Mouse (Mus musculus) heart, adult 18-20 months (tissue): ENCODE data around the gene Cphx3. TPM values are rescaled to one million over a fixed set of nuclear protein-coding genes. Genes with fewer than 3 reads are reported as not detected.
"Not testable (repeated sequence)": the region's sequence is repeated elsewhere in the genome, so short reads cannot be mapped to it uniquely, and the experiment has no call there.

Experiments
- DNase-seq, 2 experiments: peaks; one replicate each; pipeline ENCODE4 v3.0.0; 2021 to 2022; ENCODE audit warnings: mixed read lengths in 1 of 2
- long read RNA-seq, 2 experiments: library from polyadenylated mRNA; stranded (forward); transcript quantifications; one replicate each; pipeline ENCODE4 v2.0.0; 2021
- total RNA-seq, 2 experiments: library from RNA; stranded (reverse); gene quantifications; 2 replicates each; pipeline ENCODE4 v1.2.3; 2021

Gene Cphx3
- not detected for total RNA-seq
- long read RNA-seq, experiment 1, partial matches to known transcripts = 0 of 2 reads
- long read RNA-seq, experiment 1, other reads (novel, unspliced or antisense) = 2 of 2 reads
- long read RNA-seq, experiment 2, partial matches to known transcripts = 0 of 2 reads
- long read RNA-seq, experiment 2, other reads (novel, unspliced or antisense) = 2 of 2 reads

- not testable (repeated sequence) for DNase-seq
Measured at GRCm38 (mm10) chr14:26081997-26082396, at the start of gene Cphx3. Gene Cphx3 (plus strand): TSS chr14:26082297.

GRCm38 (mm10) chr14:26034364-26034763 is 47.7 kb upstream of the Cphx3 start:
- not testable (repeated sequence) for DNase-seq

- DNase-seq = not testable (repeated sequence)
Measured at GRCm38 (mm10) chr14:26035439-26035838, 46.7 kb upstream of the Cphx3 start.

GRCm38 (mm10) chr14:26042611-26043010 is 39.5 kb upstream of the Cphx3 start, which contains the start of gene Gm9780:
Gene Gm9780 (minus strand): TSS chr14:26042711.
- DNase-seq = not testable (repeated sequence)

GRCm38 (mm10) chr14:26045007-26045406 is 37.1 kb upstream of the Cphx3 start:
- not testable (repeated sequence) for DNase-seq

- not testable (repeated sequence) for DNase-seq
Measured at GRCm38 (mm10) chr14:26047026-26047425, 35.1 kb upstream of the Cphx3 start.

- not testable (repeated sequence) for DNase-seq
Measured at GRCm38 (mm10) chr14:26048767-26049166, 33.3 kb upstream of the Cphx3 start.

GRCm38 (mm10) chr14:26058184-26058583 is 23.9 kb upstream of the Cphx3 start:
- not testable (repeated sequence) for DNase-seq

GRCm38 (mm10) chr14:26059362-26059761 is 22.7 kb upstream of the Cphx3 start:
- not testable (repeated sequence) for DNase-seq

GRCm38 (mm10) chr14:26066574-26067324 is 15.3 kb upstream of the Cphx3 start:
- DNase-seq = not testable (repeated sequence)

- not testable (repeated sequence) for DNase-seq
Measured at GRCm38 (mm10) chr14:26067325-26067633, 14.8 kb upstream of the Cphx3 start, which contains the start of gene Tmem254c. Gene Tmem254c (minus strand): TSS chr14:26067355.

GRCm38 (mm10) chr14:26076620-26077390 is 5.3 kb upstream of the Cphx3 start:
- not testable (repeated sequence) for DNase-seq

- not testable (repeated sequence) for DNase-seq
Measured at GRCm38 (mm10) chr14:26081216-26081615, 881 bp upstream of the Cphx3 start, which contains the start of gene Cphx2. Gene Cphx2 (plus strand): TSS chr14:26081516.

- DNase-seq = not testable (repeated sequence)
Measured at GRCm38 (mm10) chr14:26097622-26098021, 15.5 kb downstream of the Cphx3 start.

- DNase-seq = not testable (repeated sequence)
Measured at GRCm38 (mm10) chr14:26118150-26118549, 36.1 kb downstream of the Cphx3 start, which contains the start of gene Duxbl2. Gene Duxbl2 (plus strand): TSS chr14:26118349.

- DNase-seq = not testable (repeated sequence)
Measured at GRCm38 (mm10) chr14:26118550-26119000, 36.5 kb downstream of the Cphx3 start.

GRCm38 (mm10) chr14:26119095-26119494 is 37.0 kb downstream of the Cphx3 start:
- DNase-seq = not testable (repeated sequence)

GRCm38 (mm10) chr14:26147095-26147494 is 65.0 kb downstream of the Cphx3 start:
- not testable (repeated sequence) for DNase-seq

GRCm38 (mm10) chr14:26156032-26156431 is 73.9 kb downstream of the Cphx3 start:
- DNase-seq = not testable (repeated sequence)

- DNase-seq = not testable (repeated sequence)
Measured at GRCm38 (mm10) chr14:26161156-26161555, 79.1 kb downstream of the Cphx3 start.

- DNase-seq = not testable (repeated sequence)
Measured at GRCm38 (mm10) chr14:26162423-26162822, 80.3 kb downstream of the Cphx3 start.

GRCm38 (mm10) chr14:26165266-26165665 is 83.2 kb downstream of the Cphx3 start:
- not testable (repeated sequence) for DNase-seq
